Mouse (Mus musculus): ENCODE measurements around the gene Ptprcap. TPM values are rescaled to one million over a fixed set of nuclear protein-coding genes. Genes with fewer than 3 reads are reported as not detected.
A peak's percentile ranks its signal among the peaks of the same experiment; 100 is the strongest.

The Ptprcap gene
- total and polyA plus RNA-seq, 2 experiments = 1.7 to 8.2 TPM

DNA sequence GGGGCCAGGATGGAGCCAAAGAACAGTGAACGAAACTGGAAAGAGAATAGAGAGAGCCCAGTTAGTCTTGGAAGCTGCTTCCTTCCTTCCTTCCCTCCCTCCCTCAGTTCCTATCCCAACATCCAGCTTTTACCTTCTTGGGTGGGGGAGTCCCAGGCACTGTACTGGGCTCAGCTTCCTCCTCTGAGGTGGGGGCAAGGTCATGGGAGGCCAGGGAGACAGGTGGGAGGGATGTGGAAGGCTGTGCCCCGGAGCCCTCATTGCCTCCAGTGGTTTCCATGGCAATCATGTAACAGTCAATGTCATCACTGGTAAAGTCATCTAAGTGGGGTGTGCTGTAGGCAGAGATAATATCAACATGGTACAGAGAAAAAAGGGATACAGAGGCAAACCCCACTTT, 42.6 kb downstream of the Ptprcap start:
- WGBS = 53% methylated on average over 2 of the region's 2 CpGs
- peaks cover 6% of the 10 kb centered on the region; the same call in 1 of the 2 replicates for H3K36me3 ChIP-seq (ENCODE audit: control insufficient read depth, insufficient read depth, low read length)
- H3K4me1 ChIP-seq (ENCODE audit: control insufficient read depth, insufficient read depth, low read length) = peaks cover 37% of the 10 kb centered on the region
- H3K4me3 ChIP-seq (ENCODE audit: insufficient read depth, low read depth, low read length) = no peak overlapping the region
- DNase-seq (ENCODE audit: extremely low read depth, low read depth, low spot score) = no peak
- no peaks in the 10 kb centered on the region for H3K27me3 ChIP-seq (ENCODE audit: control insufficient read depth, insufficient read depth, low read length)
- H3K9ac ChIP-seq (ENCODE audit: low read depth, low read length) = no peak overlapping the region
- no peak overlapping the region for H3K27ac ChIP-seq (replicated peaks; ENCODE audit: insufficient read depth, low read depth, low read length)
- TF ChIP-seq POLR2A (IDR thresholded peaks at IDR 0.05; ENCODE audit: extremely low read depth, insufficient read depth, low read length) (no peak), CTCF (IDR thresholded peaks at IDR 0.05; ENCODE audit: low read depth, low read length) (no peak)
- H3K79me2 ChIP-seq (ENCODE audit: control insufficient read depth, insufficient read depth, low read length) = peaks cover 14% of the 10 kb centered on the region

DNA sequence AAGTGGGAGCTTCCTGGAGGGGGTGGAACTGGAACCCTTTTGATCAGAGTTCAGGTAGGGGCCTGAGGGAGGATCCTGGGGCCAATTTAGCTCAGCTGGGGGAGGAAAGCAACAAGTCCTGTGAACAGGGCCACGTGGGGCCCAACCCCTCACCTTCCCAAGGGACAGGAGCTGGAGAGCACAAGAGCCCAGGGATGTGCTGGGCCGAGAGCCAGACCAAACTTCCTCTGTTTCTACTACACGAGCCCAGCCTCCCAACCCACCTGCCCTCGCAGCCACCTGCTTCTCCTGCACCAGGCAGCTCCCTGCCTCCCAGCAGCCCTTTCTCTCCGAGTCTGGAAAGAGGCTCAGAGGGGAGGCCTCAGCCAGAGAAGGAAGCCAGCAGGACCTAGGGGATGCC, 43.1 kb downstream of the Ptprcap start:
- Histone ChIP-seq H3K4me3 (ENCODE audit: insufficient read depth, low read depth, low read length) (no peak overlapping the region), H3K79me2 (ENCODE audit: control insufficient read depth, insufficient read depth, low read length) (peaks cover 14% of the 10 kb centered on the region), H3K9ac (ENCODE audit: low read depth, low read length) (no peak overlapping the region), H3K4me1 (ENCODE audit: control insufficient read depth, insufficient read depth, low read length) (peaks cover 39% of the 10 kb centered on the region), H3K36me3 (ENCODE audit: control insufficient read depth, insufficient read depth, low read length) (peaks cover 6% of the 10 kb centered on the region; the same call in 1 of the 2 replicates), H3K27me3 (ENCODE audit: control insufficient read depth, insufficient read depth, low read length) (no peaks in the 10 kb centered on the region), H3K27ac (replicated peaks; ENCODE audit: insufficient read depth, low read depth, low read length) (no peak overlapping the region)
- 35% methylated on average over 5 of the region's 5 CpGs for WGBS
- DNase-seq (ENCODE audit: extremely low read depth, low read depth, low spot score) = no peak
- TF ChIP-seq CTCF (IDR thresholded peaks at IDR 0.05; ENCODE audit: low read depth, low read length) (no peak), POLR2A (IDR thresholded peaks at IDR 0.05; ENCODE audit: extremely low read depth, insufficient read depth, low read length) (no peak)

DNA sequence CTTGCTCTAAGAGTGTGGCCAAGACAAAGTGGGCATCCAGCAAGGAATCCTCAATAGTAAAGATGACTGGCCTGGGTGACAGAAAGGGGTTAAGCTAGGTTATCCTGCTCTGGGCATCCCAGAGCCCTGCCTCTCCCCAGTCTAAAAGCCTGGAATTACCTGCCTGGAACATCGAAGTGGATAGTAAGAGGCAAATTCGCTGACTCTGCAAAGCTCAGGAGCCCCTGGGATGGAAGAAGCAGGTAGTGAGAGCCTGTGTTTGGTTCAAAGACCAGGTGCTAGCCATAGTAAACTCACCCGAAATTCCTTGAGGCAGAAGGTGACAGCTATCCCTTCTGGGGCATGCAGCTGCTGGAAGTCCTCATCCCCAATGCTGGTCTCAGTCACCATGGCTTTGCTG, 43.8 kb downstream of the Ptprcap start:
- Histone ChIP-seq H3K36me3 (ENCODE audit: control insufficient read depth, insufficient read depth, low read length) (peaks cover 6% of the 10 kb centered on the region; the same call in 1 of the 2 replicates), H3K9ac (ENCODE audit: low read depth, low read length) (no peak overlapping the region), H3K79me2 (ENCODE audit: control insufficient read depth, insufficient read depth, low read length) (peaks cover 12% of the 10 kb centered on the region), H3K4me1 (ENCODE audit: control insufficient read depth, insufficient read depth, low read length) (peaks cover 41% of the 10 kb centered on the region), H3K27ac (replicated peaks; ENCODE audit: insufficient read depth, low read depth, low read length) (no peak overlapping the region), H3K27me3 (ENCODE audit: control insufficient read depth, insufficient read depth, low read length) (no peaks in the 10 kb centered on the region), H3K4me3 (ENCODE audit: insufficient read depth, low read depth, low read length) (no peak overlapping the region)
- DNase-seq (ENCODE audit: extremely low read depth, low read depth, low spot score) = no peak
- 76% methylated on average over 3 of the region's 3 CpGs for WGBS
- no peak for TF ChIP-seq CTCF (IDR thresholded peaks at IDR 0.05; ENCODE audit: low read depth, low read length)
- TF ChIP-seq POLR2A (IDR thresholded peaks at IDR 0.05; ENCODE audit: extremely low read depth, insufficient read depth, low read length) = no peak

GRCm38 (mm10) chr19:4201291-4201909, 48.0 kb downstream of the Ptprcap start, which contains the start of gene Rad9a:
TSS of gene Rad9a (minus strand) at chr19:4201662.
- peak within 1 kb of the TSS; percentile 8; the same call in 1 of the 2 replicates for H3K27ac ChIP-seq (replicated peaks; ENCODE audit: insufficient read depth, low read depth, low read length)
- DNase-seq (ENCODE audit: extremely low read depth, low read depth, low spot score) = peak; percentile 86
- peak within 1 kb of the TSS; percentile 79 for H3K9ac ChIP-seq (ENCODE audit: low read depth, low read length)
- no peak for TF ChIP-seq CTCF (IDR thresholded peaks at IDR 0.05; ENCODE audit: low read depth, low read length)
- 0 out of 2 replicates have a peak, but pooled peaks have one; percentile 32 for TF ChIP-seq POLR2A (IDR thresholded peaks at IDR 0.05; ENCODE audit: extremely low read depth, insufficient read depth, low read length)
- under 1% methylated on average over 34 of the region's 34 CpGs for WGBS
- peaks cover 14% of the 10 kb centered on the region for H3K4me1 ChIP-seq (ENCODE audit: control insufficient read depth, insufficient read depth, low read length)
- peak within 1 kb of the TSS; percentile 78 for H3K4me3 ChIP-seq (ENCODE audit: insufficient read depth, low read depth, low read length)
- H3K36me3 ChIP-seq (ENCODE audit: control insufficient read depth, insufficient read depth, low read length) = no peaks in the 10 kb centered on the region
- no peaks in the 10 kb centered on the region for H3K79me2 ChIP-seq (ENCODE audit: control insufficient read depth, insufficient read depth, low read length)
- no peaks in the 10 kb centered on the region for H3K27me3 ChIP-seq (ENCODE audit: control insufficient read depth, insufficient read depth, low read length)

DNA sequence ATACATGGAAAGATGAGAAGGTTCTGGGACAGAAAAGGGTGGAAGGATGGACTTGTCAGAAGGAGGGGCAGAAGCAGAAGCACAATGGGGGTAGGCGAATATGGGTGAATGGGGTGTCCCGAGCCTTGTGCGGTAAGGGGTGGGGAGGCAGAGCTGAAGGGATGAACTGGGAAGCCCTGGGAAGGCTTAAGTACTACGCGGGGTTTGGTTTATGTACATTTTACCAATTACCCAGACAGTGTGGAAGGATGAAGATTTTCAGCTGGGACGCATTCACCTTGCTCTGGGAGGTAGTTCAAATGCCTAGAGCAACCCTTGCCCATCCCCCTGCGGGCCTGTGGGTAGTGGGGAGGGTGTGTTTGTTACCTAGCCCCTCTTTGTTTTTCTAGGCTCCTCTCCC, 48.7 kb downstream of the Ptprcap start:
- Histone ChIP-seq H3K36me3 (ENCODE audit: control insufficient read depth, insufficient read depth, low read length) (no peaks in the 10 kb centered on the region), H3K27ac (replicated peaks; ENCODE audit: insufficient read depth, low read depth, low read length) (no peak overlapping the region), H3K4me1 (ENCODE audit: control insufficient read depth, insufficient read depth, low read length) (peaks cover 10% of the 10 kb centered on the region), H3K27me3 (ENCODE audit: control insufficient read depth, insufficient read depth, low read length) (no peaks in the 10 kb centered on the region), H3K79me2 (ENCODE audit: control insufficient read depth, insufficient read depth, low read length) (no peaks in the 10 kb centered on the region), H3K4me3 (ENCODE audit: insufficient read depth, low read depth, low read length) (peak overlapping the region; percentile 78; the same call in 1 of the 2 replicates), H3K9ac (ENCODE audit: low read depth, low read length) (peak overlapping the region; percentile 79; the same call in 1 of the 2 replicates)
- 36% methylated on average over 7 of the region's 7 CpGs for WGBS
- TF ChIP-seq POLR2A (IDR thresholded peaks at IDR 0.05; ENCODE audit: extremely low read depth, insufficient read depth, low read length) = no peak
- TF ChIP-seq CTCF (IDR thresholded peaks at IDR 0.05; ENCODE audit: low read depth, low read length) = no peak
- no peak for DNase-seq (ENCODE audit: extremely low read depth, low read depth, low spot score)

DNA sequence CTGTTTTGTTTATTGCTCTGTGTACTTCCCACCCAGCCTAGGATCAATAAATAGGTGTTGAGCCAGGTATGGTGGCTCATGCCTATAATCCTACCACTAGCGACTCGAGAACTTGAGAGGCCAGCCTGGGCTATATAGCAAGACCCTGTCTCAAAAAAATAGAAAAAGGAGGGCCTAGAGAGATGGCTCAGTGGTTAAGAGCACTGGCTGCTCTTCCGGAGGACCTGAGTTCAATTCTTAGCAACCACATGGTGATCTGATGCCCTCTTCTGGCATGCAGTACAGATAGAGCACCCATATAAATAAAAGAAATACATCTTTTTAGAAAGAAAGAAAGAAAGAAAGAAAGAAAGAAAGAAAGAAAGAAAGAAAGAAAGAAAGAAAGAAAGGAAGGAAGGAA, 49.7 kb downstream of the Ptprcap start:
- WGBS = 54% methylated on average over 3 of the region's 3 CpGs
- DNase-seq (ENCODE audit: extremely low read depth, low read depth, low spot score) = peak; percentile 30
- H3K9ac ChIP-seq (ENCODE audit: low read depth, low read length) = no peak overlapping the region
- H3K36me3 ChIP-seq (ENCODE audit: control insufficient read depth, insufficient read depth, low read length) = no peaks in the 10 kb centered on the region
- TF ChIP-seq CTCF (IDR thresholded peaks at IDR 0.05; ENCODE audit: low read depth, low read length) (no peak), POLR2A (IDR thresholded peaks at IDR 0.05; ENCODE audit: extremely low read depth, insufficient read depth, low read length) (no peak)
- H3K4me3 ChIP-seq (ENCODE audit: insufficient read depth, low read depth, low read length) = no peak overlapping the region
- H3K4me1 ChIP-seq (ENCODE audit: control insufficient read depth, insufficient read depth, low read length) = peaks cover 10% of the 10 kb centered on the region
- H3K79me2 ChIP-seq (ENCODE audit: control insufficient read depth, insufficient read depth, low read length) = no peaks in the 10 kb centered on the region
- H3K27me3 ChIP-seq (ENCODE audit: control insufficient read depth, insufficient read depth, low read length) = no peaks in the 10 kb centered on the region
- no peak overlapping the region for H3K27ac ChIP-seq (replicated peaks; ENCODE audit: insufficient read depth, low read depth, low read length)

Measured in liver, adult 2 months (tissue).